Mouse (Mus musculus): Measurements from ENCODE around the gene 1700102P08Rik.

GRCm38 (mm10) chr9:108379294-108379693 lies 13.3 kb upstream of the 1700102P08Rik start:
- no peak for TF ChIP-seq POLR2A (IDR thresholded peaks at IDR 0.05; ENCODE audit: low read depth, low read length)
- TF ChIP-seq CTCF (IDR thresholded peaks at IDR 0.05; ENCODE audit: extremely low read depth, insufficient read length, insufficient replicate concordance, low read depth, low read length), result no peak

All from small intestine, adult 2 months (tissue).